Mouse (Mus musculus) gastrocnemius, adult 18-20 months (tissue): ENCODE data around the gene Chd3. TPM values are rescaled to one million over a fixed set of nuclear protein-coding genes. Genes with fewer than 3 reads are reported as not detected.
A peak's percentile ranks its signal among the peaks of the same experiment; 100 is the strongest.

ENCODE experiments used
- DNase-seq: peaks from one replicate; pipeline ENCODE4 v3.0.0; 2021; ENCODE audit warnings: low spot score
- long read RNA-seq, 2 experiments: library from polyadenylated mRNA; stranded (forward); transcript quantifications; one replicate each; pipeline ENCODE4 v2.0.0; 2021
- total RNA-seq, 2 experiments: library from RNA; stranded (reverse); gene quantifications; 2 replicates each; pipeline ENCODE4 v1.2.3; 2021

Chd3 gene
- total RNA-seq: 1 to 10 TPM; 5.7 to 7.9 TPM
- long read RNA-seq, experiment 1: 0 reads
- long read RNA-seq, experiment 2, partial matches to known transcripts: 3 of 6 reads
- long read RNA-seq, experiment 2, other reads (novel, unspliced or antisense): 3 of 6 reads

GRCm38 (mm10) chr11:69369215-69369989 is at the start of gene Chd3:
TSS of gene Chd3 (minus strand) at chr11:69369406.
- no peak for DNase-seq

GRCm38 (mm10) chr11:69417449-69418384 is 48.5 kb upstream of the Chd3 start:
- peak; percentile 94 for DNase-seq

GRCm38 (mm10) chr11:69416921-69417448 is 47.8 kb upstream of the Chd3 start:
- DNase-seq: no peak

DNA sequence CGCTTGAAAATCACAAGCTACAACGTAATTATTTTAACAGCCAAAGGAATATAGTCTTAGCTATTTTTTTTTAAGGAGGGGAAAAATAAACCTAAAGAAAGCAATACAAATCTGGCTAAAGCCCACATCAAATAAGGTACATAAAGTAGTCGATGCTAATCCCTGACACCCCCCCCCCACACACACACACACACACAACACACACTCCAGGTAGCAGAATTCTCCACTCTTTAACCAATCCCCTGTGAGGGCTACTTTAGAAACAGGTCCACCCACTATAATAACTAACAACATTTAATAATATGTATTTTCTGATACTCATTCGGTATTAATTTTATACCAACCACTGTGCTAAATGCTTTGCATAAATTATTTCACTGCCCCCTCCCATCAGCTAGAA is 47.3 kb upstream of the Chd3 start:
- no peak for DNase-seq

DNA sequence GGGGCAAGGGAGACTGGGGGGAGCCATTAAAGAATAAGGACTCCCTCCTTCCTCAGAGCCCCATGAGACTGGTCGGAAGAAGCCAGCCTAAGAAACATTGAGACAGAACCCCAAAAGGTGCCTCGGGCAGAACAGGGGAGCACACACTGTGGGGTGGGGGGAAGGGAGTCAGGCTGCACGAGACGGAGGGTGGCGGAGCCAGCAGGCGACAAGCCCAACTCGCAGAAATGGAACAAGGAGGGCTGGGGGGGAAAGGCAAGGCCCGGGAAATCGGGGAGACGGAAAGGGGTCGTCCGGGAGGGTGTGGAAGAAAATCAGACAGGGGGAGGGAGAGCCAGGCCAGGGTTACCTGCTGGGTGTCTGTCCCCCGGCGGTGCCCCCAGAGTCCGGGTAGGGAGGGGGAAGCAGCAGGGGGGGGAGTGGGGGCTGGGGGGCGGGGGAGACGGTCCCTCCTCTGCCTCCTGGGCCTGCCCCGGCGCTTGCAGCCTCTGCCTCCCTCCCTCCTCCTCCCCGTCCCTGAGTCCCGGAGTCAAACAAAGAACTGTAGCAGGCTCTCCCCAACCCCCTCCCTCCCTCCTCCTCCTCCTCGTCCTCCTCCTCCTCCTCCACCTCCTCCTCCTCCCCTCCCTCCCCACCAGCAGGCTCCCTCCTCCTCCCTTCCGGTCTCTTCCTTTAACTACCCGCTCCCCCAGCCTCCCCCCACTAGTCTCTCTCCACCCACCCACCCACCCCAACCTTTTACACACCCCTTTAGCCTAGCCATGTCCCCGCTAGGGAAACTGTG is 46.7 kb upstream of the Chd3 start:
- DNase-seq: no peak

DNA sequence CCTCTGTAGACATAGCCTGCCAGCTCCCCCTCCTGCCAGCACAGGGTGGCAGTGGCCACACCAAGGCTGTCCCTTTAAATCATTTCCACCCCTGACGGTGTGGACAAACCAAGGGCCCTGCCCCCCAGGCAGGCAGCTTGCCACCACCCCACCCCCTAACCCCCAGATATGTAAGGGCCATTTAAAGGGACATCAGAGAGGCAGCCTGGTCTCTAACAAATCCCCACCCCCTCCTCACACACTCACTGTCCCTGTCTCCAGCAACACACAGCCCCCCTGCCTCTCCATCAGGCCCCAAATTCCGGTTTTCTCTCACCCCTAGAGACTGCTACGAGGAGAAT is 46.1 kb upstream of the Chd3 start:
- peak; percentile 75 for DNase-seq

- no peak for DNase-seq
Observed at GRCm38 (mm10) chr11:69414421-69415326, 45.5 kb upstream of the Chd3 start.

DNA sequence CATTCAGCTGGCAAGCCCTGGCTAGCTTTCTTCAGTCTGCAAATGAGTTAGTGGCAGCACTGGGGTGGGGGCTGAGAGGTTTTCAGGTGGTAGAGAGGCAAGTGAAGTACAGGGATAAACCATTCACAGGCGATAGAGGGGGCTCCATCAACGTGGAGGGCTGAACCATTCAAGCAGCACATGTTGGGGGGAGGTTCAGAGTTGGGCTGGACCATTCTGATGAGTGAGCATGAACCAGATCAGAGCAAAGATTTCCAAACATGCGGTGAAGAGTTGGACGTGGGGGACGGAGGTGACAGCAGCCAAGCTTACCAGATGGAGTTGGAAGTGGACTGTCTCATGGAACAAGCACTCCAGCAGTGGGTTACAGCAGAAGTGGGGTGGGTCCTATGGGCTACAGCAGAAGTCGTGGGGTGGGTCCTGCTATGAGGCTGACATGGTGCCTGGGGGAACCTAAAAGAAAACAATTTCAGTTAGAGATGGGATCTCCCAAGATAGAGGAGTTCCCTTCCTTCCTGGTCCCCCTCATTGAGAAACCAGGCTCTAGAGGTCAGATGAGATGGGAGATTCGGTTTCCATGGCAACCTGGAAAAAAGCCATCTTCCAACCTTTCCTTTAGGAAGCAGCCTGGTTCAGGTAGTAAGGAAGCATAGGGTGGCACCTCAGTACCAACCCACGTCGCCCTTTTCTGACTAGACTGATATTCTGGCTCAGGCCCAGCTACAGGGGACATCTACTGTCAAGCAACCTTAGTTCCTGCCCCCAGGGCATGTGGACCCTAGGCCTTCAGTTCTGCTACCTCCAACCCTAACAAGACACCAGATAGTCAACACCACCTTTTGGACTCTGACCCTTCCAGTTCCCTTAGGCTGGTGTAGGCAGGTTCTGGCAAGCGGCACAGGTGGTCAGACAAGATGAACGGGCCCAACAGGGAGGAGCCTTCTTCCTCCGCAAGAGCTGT is 44.3 kb upstream of the Chd3 start, which contains the start of gene Kdm6b:
TSS of gene Kdm6b (minus strand) at position 455 of the 961 bp plus-strand sequence.
- peak; percentile 3 for DNase-seq

GRCm38 (mm10) chr11:69412548-69412947 is 43.3 kb upstream of the Chd3 start:
- DNase-seq: peak; percentile 1

GRCm38 (mm10) chr11:69411538-69412203 is 42.5 kb upstream of the Chd3 start:
- DNase-seq: peak; percentile 80

GRCm38 (mm10) chr11:69411073-69411535 is 41.9 kb upstream of the Chd3 start:
- DNase-seq: peak; percentile 95

- peak; percentile 66 for DNase-seq
Observed at GRCm38 (mm10) chr11:69410310-69411072, 41.3 kb upstream of the Chd3 start.

DNA sequence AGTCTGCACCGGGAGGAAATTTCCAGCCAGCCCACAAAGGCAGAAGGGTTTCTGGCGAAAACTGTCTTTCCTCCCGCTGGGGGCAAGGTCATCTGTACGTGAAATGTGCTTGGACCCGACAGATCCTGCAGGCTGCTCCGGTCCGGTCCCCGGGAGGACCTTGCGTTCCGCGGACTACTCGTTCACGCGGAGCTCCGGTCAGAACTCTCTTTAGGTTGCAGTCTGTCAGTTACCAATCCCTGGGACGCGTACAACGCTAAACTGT is 40.8 kb upstream of the Chd3 start:
- no peak for DNase-seq

DNA sequence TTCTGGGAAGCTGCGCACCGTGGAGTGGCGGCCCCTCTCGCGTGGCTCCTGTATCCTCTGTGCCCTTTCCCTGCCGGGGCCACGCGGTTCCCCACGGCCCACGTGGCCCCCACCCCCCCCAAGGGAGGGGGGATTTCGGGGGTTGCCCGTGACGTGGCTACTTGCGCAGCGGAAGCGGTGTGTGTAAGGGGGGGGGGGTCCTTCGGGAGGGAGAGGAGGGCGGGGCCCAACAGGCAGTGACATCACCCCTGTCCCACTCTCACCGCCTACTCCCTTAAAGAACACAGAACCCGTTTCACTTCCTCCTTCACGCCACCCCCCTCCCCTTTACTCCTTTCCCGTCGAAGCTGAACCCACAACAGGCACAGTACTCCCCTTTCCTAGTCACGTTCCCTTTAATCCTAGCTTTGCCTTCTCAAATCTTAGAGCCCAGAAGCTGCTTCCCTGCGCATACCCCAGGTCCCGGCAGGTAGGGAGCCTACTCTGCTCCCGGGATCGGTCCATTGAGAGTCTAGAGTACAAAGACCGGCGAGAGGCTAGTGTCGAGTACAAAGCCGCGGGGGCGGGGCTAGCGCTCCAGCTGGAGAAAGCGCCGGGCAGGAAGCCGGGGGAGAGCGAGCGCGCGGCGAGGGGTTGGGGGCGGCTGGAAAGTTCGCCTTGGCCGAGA is 40.3 kb upstream of the Chd3 start:
- DNase-seq: peak; percentile 64

- peak; percentile 87 for DNase-seq
Observed at GRCm38 (mm10) chr11:69408541-69409377, 39.6 kb upstream of the Chd3 start.

DNA sequence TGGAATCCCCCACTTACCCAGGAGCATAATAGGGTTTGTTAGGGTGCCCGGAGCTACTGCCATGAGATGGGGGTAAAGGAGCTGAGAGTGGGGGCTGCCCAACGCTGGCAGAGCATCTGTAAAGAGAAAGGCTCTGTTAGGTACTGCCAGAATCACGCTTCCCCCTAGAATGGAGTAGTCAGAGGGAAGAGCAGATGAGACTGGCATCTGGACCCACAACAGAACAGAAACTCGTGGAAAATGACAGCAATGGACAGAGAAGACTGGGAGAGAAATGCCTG is 38.5 kb upstream of the Chd3 start:
- no peak for DNase-seq
